Mouse (Mus musculus): Measurements from ENCODE around the gene Csnk2a2. TPM values are rescaled to one million over a fixed set of nuclear protein-coding genes. Genes with fewer than 3 reads are reported as not detected.

Csnk2a2 gene
- polyA plus RNA-seq (2012; rRNA removed), result 13.2 and 21.7 TPM in 2 replicates

DNA sequence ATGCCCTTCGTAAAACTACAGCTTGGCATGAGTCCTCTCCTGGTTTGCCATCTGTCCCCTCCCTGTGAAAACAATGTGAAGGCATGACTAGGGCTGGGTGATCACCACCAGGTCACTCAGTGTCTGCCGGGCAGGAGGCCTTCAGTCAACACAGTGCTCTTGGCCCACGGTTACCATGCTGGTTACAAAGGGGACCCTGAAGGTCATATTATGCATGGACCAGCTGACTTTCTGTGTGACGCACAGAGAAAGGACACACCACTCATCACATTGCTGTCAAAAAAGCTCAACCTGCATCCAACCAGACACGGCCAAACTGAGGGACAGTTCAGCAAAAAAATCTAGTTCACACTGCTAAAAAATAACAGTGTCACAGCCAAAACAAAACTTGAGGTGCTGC is at the start of gene Csnk2a2:
TSS of gene Csnk2a2 (minus strand) at position 34 of the 400 bp plus-strand sequence.
- WGBS, result 84% methylated on average over 5 of the region's 5 CpGs

GRCm38 (mm10) chr8:95539487-95539886 is 49.6 kb upstream of the Csnk2a2 start:
- Histone ChIP-seq H3K4me1 (ENCODE audit: control insufficient read depth, insufficient read depth, low read length) (no peaks in the 10 kb centered on the region), H3K4me3 (replicated peaks; ENCODE audit: extremely low read depth, low read depth, low read length) (no peak overlapping the region)
- DNase-seq, result no peak
- no peak for TF ChIP-seq POLR2A (IDR thresholded peaks at IDR 0.05; ENCODE audit: borderline replicate concordance, extremely low read depth, low read depth, low read length)
- TF ChIP-seq CTCF (IDR thresholded peaks at IDR 0.05; ENCODE audit: insufficient read depth, low read length), result no peak
- WGBS, result 72% methylated on average over 5 of the region's 5 CpGs

More for the DNA sequence above, at the start of gene Csnk2a2:
- peaks cover 9% of the 10 kb centered on the region for H3K4me1 ChIP-seq (ENCODE audit: control insufficient read depth, insufficient read depth, low read length)
- TF ChIP-seq POLR2A (IDR thresholded peaks at IDR 0.05; ENCODE audit: borderline replicate concordance, extremely low read depth, low read depth, low read length) (no peak), CTCF (IDR thresholded peaks at IDR 0.05; ENCODE audit: insufficient read depth, low read length) (no peak)
- DNase-seq, result no peak
- peak within 1 kb of the TSS; percentile 45 for H3K4me3 ChIP-seq (replicated peaks; ENCODE audit: extremely low read depth, low read depth, low read length)

DNA sequence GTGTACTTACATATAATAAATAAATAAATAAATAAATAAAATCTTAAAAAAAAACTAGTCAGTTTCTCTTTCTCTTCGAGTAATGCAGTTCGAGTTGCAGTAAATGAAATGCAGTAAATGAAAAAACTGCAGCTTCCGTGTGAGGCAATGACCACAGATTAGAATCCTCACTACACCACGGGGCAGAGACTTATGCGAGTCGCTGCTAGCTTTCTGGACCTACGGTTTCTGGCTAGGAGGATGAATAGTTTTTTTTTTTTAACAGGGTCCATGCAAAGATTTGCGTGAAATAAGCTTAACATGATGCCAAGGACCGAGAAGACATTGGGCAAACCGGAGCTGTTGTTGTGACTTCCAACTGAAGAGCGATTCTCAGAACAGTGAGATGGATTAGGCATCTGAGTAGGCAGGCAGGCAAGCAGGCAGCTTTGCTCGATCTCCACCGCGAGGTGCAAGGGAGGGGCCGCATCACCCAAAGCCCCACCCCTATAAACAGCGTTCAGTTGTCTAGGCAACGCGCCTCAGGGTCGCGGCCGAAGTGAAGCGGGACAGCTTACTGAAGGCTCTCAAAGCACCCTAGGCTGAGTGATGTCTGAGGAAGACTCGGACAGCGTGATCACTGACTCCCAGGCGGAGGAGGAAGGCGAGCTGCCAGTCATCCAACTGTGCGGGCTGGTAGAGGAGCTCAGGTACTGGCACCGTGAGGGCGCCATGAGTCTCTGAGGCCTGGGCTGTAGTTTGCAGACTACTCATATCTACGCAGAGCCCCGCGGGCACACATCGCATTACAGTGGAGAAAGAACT is 43.9 kb upstream of the Csnk2a2 start, which contains the start of gene Ccdc113:
TSS of gene Ccdc113 (plus strand) at position 502 of the 804 bp plus-strand sequence.
- peak; percentile 46 for DNase-seq
- TF ChIP-seq CTCF (IDR thresholded peaks at IDR 0.05; ENCODE audit: insufficient read depth, low read length) (no peak), POLR2A (IDR thresholded peaks at IDR 0.05; ENCODE audit: borderline replicate concordance, extremely low read depth, low read depth, low read length) (no peak)
- WGBS, result 6% methylated on average over 33 of the region's 33 CpGs
- Histone ChIP-seq H3K4me3 (replicated peaks; ENCODE audit: extremely low read depth, low read depth, low read length) (peak within 1 kb of the TSS; percentile 12), H3K4me1 (ENCODE audit: control insufficient read depth, insufficient read depth, low read length) (no peaks in the 10 kb centered on the region)

DNA sequence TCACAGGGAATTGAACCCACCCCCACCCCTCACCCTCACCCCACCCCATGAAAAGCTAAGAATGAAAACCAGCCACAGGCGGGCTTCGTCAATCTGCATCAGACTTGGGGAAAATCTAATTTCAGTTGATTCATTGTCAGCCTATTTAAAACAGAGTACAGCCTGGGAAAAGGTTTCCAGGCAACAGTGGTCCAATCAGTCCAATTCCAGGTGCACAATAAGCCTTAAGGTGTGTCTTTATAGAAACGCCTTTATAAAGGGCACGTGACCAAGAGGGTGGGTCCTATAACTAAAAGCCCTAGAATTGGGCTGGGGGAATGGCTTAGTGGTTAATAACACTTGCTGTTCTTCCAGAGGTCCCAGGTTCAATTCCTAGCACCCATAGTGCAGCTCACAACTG is 42.4 kb upstream of the Csnk2a2 start:
- WGBS, result 62% methylated on average over 4 of the region's 4 CpGs
- DNase-seq, result no peak
- H3K4me3 ChIP-seq (replicated peaks; ENCODE audit: extremely low read depth, low read depth, low read length), result no peak overlapping the region
- no peak for TF ChIP-seq POLR2A (IDR thresholded peaks at IDR 0.05; ENCODE audit: borderline replicate concordance, extremely low read depth, low read depth, low read length)
- TF ChIP-seq CTCF (IDR thresholded peaks at IDR 0.05; ENCODE audit: insufficient read depth, low read length), result no peak
- no peaks in the 10 kb centered on the region for H3K4me1 ChIP-seq (ENCODE audit: control insufficient read depth, insufficient read depth, low read length)

GRCm38 (mm10) chr8:95528750-95529310 is 39.0 kb upstream of the Csnk2a2 start:
- 61% methylated on average over 9 of the region's 9 CpGs for WGBS
- Histone ChIP-seq H3K4me3 (replicated peaks; ENCODE audit: extremely low read depth, low read depth, low read length) (no peak overlapping the region), H3K4me1 (ENCODE audit: control insufficient read depth, insufficient read depth, low read length) (no peaks in the 10 kb centered on the region)
- DNase-seq, result no peak
- TF ChIP-seq CTCF (IDR thresholded peaks at IDR 0.05; ENCODE audit: insufficient read depth, low read length) (peak; percentile 16; the same call in 1 of the 2 replicates), POLR2A (IDR thresholded peaks at IDR 0.05; ENCODE audit: borderline replicate concordance, extremely low read depth, low read depth, low read length) (no peak)

- Histone ChIP-seq H3K4me3 (replicated peaks; ENCODE audit: extremely low read depth, low read depth, low read length) (no peak overlapping the region), H3K4me1 (ENCODE audit: control insufficient read depth, insufficient read depth, low read length) (no peaks in the 10 kb centered on the region)
- TF ChIP-seq CTCF (IDR thresholded peaks at IDR 0.05; ENCODE audit: insufficient read depth, low read length), result no peak
- no peak for TF ChIP-seq POLR2A (IDR thresholded peaks at IDR 0.05; ENCODE audit: borderline replicate concordance, extremely low read depth, low read depth, low read length)
- no peak for DNase-seq
- 88% methylated on average over 10 of the region's 10 CpGs for WGBS
These were observed 38.4 kb upstream of the Csnk2a2 start for GRCm38 (mm10) chr8:95528194-95528593.

DNA sequence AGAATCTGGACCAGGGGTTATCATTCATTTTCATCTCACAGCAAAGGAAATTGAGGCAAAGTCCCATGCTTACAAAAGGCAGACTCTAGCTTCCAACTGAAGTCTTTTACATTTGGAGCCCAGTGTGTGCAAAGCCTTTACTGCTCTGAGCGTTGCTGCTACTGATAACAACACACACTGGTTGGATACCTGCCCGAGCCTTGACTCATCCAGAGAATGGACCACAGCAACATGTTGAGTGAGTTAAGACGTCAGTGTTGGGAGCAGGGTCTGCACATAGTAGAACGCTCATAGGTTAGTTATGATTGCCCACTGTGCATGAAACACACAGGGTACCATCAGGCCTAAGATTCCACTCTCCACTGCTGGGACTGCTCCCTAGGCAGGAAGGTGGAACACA is 34.2 kb upstream of the Csnk2a2 start:
- DNase-seq, result no peak
- WGBS, result 82% methylated on average over 4 of the region's 4 CpGs
- TF ChIP-seq POLR2A (IDR thresholded peaks at IDR 0.05; ENCODE audit: borderline replicate concordance, extremely low read depth, low read depth, low read length) (no peak), CTCF (IDR thresholded peaks at IDR 0.05; ENCODE audit: insufficient read depth, low read length) (no peak)
- Histone ChIP-seq H3K4me1 (ENCODE audit: control insufficient read depth, insufficient read depth, low read length) (no peaks in the 10 kb centered on the region), H3K4me3 (replicated peaks; ENCODE audit: extremely low read depth, low read depth, low read length) (no peak overlapping the region)

- no peak for DNase-seq
- no peaks in the 10 kb centered on the region for H3K4me1 ChIP-seq (ENCODE audit: control insufficient read depth, insufficient read depth, low read length)
- no peak overlapping the region for H3K4me3 ChIP-seq (replicated peaks; ENCODE audit: extremely low read depth, low read depth, low read length)
- TF ChIP-seq POLR2A (IDR thresholded peaks at IDR 0.05; ENCODE audit: borderline replicate concordance, extremely low read depth, low read depth, low read length) (no peak), CTCF (IDR thresholded peaks at IDR 0.05; ENCODE audit: insufficient read depth, low read length) (no peak)
- 80% methylated on average over 6 of the region's 6 CpGs for WGBS
These were observed 27.1 kb upstream of the Csnk2a2 start for GRCm38 (mm10) chr8:95516928-95517327.

DNA sequence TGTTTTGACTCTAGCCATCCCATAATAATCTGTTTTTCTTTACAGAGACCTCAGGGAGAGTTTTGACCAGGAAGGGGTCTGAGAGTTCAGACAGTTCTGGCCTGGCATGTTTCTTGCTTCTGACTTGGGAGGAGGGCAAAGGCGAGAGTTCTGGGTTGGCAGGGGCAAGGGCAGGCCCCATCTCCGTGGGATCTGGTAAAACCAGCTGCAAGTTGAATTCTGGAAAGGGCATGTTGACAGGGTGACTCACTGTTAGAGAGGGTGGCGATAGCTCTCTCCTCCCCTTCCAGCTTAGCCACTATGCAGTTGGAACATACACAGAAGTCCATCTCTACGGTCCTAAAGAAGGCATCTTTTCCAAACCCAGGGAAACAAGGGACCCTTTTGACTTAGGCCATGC is 23.4 kb upstream of the Csnk2a2 start:
- H3K4me1 ChIP-seq (ENCODE audit: control insufficient read depth, insufficient read depth, low read length), result no peaks in the 10 kb centered on the region
- no peak for TF ChIP-seq POLR2A (IDR thresholded peaks at IDR 0.05; ENCODE audit: borderline replicate concordance, extremely low read depth, low read depth, low read length)
- no peak for TF ChIP-seq CTCF (IDR thresholded peaks at IDR 0.05; ENCODE audit: insufficient read depth, low read length)
- no peak for DNase-seq
- WGBS, result 53% methylated on average over 4 of the region's 4 CpGs
- H3K4me3 ChIP-seq (replicated peaks; ENCODE audit: extremely low read depth, low read depth, low read length), result no peak overlapping the region
